Mouse (Mus musculus) liver, adult 2 months (tissue): ENCODE results near the gene Nfia.

Source experiments
- CTCF ChIP-seq: fragments of 200-500 bp; IDR thresholded peaks from 2 replicates; pipeline ENCODE4 v1.5.1; 2011; ENCODE audit warnings: low read depth, low read length, control low read depth
- POLR2A ChIP-seq: fragments of 200-500 bp; IDR thresholded peaks from 2 replicates; pipeline ENCODE4 v1.6.1; 2011; ENCODE audit warnings: low read length, control low read depth; ENCODE audit not compliant: insufficient read depth; ENCODE audit errors: extremely low read depth

DNA sequence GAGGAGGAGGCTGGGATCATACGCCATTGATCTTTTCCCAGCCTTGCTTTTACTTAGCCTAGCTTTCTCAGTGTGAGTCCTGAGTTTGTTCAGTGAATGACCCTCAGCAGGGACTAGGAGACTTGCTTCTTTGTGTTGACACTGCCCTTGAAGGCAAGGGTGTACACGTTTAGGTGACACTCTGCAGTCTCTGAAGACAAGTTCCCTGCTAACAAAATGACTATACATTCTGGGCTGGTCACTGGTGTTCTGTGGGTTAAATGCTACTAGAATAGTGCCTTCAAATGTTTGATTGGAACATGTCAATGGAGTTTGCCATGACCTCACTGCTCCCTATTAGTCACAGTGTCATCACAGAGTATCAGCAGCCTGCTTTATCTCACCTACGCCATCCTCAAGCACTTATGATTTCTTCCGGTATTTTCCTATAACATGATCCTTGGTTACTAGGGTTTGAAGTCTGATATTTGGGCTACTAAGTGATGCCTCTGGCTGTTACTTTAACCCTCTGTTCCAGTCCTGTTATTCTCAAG is 68.6 kb downstream of the Nfia start:
- TF ChIP-seq POLR2A (no peak), CTCF (no peak)
